Mouse (Mus musculus) yolk sac, embryonic 10.5 days (tissue): ENCODE measurements around the gene Gmip.

Experiments used
- DNase-seq: peaks from one replicate; pipeline ENCODE4 v3.0.0-alpha.2; 2017; ENCODE audit warnings: low spot score

The Gmip gene

DNA sequence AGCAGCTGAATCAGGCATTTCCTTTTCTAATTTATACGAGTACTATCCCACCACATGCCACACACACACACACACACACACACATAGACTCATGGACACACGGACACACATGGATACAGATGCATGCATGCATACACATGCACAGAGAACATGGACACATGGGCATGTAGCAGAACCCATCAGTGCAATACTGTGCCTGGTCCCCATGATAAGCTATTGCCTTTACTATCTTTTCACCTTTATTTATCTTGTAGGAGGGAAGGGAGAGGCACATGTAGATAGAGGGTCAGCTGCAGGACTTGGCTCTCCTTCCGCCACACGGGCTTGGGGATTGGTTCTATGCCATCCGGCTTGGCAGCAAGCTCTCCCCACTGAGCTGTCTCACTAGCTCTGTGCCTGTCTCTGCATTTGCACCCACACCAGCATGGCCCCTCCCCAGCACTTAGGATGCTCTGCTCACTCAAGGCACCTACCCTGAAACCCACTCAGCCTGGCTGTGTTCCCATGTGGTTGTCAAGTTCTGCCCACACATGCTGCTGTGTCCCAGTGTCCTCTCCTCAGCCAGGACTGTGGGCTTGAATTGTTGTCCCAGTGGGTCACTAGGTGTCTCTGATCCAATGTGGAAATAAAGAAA lies 55.0 kb downstream of the Gmip start:
- no peak for DNase-seq

DNA sequence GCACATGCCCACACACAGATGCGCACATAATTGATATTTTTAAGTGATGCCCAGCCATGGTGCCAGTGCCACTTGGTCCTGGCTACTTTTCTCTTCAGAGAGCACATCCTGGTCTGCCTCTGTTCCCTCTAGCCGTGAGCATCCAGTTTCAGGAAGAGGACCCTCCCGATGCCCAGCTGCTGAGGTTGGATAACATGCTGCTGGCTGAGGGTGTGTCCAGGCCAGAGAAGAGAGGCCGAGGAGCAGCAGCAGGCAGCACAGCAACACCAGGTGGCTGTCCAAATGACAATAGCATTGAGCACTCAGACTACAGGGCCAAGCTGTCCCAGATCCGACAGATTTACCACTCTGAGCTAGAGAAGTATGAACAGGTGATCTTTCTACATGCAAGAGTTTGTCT lies 55.7 kb downstream of the Gmip start:
- no peak for DNase-seq

DNA sequence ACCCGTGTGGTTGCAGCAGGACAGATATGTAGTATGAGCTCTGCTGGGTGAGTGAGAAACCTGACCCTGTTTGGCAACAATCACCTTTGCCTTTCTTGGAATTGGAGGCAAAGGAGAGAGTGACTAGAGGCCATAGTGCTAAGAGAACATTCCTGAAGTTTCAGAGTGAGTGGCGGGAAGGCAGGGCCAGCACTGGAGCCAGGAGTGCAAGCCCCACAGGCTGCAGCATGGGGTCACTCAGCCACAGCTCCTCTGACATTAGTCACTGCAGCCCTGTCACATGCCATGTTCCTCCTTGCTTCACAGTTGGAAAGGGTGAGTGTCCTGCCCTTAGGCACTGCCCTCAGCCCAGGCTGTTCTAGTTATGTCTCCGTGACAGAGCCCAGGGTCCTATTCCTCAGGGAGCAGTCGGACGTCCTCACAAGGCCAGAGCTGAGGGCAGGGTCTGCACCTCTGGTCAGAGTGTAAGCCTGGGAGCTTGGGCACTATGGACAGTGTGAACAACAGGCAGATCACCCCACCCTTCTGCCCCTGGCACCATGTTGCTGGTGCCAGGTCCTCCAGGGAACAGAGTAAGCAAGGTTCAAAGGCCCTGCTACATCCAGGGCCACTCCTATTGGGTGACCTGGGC lies 59.3 kb downstream of the Gmip start:
- no peak for DNase-seq

DNA sequence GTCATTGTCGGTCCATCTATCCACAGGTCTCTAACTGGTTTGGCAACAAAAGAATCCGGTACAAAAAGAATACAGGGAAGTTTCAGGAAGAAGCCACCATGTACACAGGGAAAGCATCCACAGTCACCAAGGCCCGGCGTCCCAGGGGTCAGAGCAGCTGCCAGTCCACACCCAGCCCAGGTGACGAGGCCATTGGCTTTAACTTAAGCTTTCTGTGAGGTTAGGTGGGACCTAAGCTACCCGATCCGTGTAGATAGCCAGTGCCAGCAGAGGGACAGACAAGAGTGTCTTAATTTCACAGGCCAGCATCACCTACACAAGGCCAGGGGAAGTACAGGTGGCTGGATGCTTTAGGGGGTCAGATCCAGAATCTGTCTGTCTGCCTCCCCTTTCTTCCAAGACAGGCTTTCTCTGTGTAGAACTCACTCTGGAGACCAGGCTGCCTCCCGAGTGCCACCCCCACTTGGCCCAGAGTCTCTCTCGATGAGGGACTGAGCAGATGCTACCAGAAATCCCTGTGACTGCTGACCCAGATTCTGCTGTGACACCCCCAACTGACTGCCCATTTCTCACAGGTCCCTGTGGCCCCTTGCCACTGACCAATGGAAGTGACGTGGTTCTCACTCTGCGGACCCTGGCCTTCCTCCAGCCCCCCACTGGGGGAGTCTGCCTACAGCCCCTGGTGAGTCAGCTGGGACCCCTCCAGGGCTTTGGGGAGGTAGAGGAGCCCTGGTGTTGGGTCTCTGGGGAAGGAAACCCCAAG lies 61.7 kb downstream of the Gmip start:
- DNase-seq, result no peak

DNA sequence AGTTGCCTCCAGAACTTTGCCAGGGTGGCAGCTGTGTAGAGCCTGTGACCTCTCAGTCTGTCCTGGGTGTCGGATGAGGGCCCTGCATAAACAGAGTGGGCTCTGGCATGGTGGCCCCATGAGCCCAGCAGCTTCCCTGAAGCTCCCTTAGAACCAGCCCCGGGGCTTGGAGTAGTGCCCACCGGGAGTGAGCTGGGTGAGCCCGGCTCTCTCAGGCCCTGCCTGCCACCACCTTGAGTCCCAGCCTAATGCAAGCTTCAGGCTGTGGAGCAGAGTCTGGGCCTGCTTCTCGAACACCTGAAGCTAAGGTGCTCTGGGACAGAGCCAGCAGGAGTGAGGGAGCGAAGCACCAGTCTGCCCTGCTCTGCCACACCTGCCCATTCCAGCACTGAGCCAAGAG lies 62.4 kb downstream of the Gmip start:
- DNase-seq, result no peak
